Mouse (Mus musculus) ovary, postnatal 10 days (tissue): ENCODE measurements around the gene Gm10490.
A peak's percentile ranks its signal among the peaks of the same experiment; 100 is the strongest.
"Not testable (repeated sequence)": the region's sequence is repeated elsewhere in the genome, so short reads cannot be mapped to it uniquely, and the experiment has no call there.

ENCODE experiments used
- DNase-seq: peaks from one replicate; pipeline ENCODE4 v3.0.0; 2022; ENCODE audit warnings: low spot score

Gm10490 gene

DNA sequence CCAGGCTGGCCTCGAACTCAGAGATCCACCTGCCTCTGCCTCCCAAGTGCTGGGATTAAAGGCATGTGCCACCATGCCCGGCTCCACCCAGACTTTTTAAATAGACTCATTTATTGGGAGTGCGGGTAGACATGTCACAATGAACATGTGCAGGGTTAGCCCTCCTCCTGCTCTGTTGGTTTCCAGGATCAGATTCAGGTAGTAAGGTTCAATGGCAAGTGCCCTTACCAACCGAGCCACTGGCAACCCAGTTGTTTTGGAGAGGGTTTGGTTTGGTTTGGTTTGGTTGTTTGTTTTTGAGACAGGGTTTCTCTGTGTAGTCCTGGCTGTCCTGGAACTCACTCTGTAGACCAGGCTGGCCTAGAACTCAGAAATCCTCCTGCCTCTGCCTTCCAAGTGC is at the start of gene Gm10490:
TSS of gene Gm10490 (plus strand) at position 301 of the 400 bp plus-strand sequence.
- not testable (repeated sequence) for DNase-seq

GRCm38 (mm10) chrX:7863181-7863580 is 46.2 kb upstream of the Gm10490 start:
- no peak for DNase-seq

- no peak for DNase-seq
Observed at GRCm38 (mm10) chrX:7864551-7864950, 44.8 kb upstream of the Gm10490 start.

DNA sequence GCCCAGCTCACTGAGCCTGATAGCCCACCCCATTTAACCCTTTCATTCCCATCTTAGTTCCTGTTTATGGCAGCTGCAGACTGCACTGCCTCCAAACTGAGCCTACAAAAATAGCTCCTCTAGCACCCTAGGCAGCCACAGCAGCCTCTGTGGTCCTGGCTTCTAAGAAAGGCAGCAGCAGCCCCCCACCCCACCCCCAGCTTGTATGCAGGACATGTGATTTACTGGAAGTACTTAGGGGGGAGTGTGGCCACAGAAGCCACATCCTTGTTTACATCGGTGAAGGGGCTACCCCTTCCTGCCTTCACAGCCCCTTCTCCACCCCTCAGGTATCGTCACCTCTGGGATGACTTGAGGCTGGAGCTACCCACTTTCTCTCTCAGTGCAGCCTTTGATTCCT is 44.0 kb upstream of the Gm10490 start:
- no peak for DNase-seq

- DNase-seq, result no peak
Observed at GRCm38 (mm10) chrX:7865786-7866185, 43.6 kb upstream of the Gm10490 start.

DNA sequence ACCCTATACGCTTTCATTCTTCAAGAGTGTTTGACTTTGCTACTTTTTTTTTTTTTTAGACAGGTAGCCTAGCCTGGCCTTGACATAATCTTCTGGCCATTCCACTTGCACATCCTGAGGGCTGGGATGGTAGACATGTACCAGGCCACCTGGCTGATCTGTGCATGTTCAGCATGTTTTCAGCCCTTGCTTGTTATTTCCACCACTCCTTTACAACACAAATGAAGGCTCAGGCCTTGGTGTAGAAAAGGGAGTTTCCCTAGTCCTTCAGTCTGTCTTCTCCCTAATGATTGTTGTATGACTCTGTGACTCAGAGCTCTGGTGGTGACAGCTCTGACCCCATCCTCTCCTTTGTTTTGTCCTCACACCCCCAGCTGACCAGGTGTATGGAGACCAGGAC is 42.2 kb upstream of the Gm10490 start:
- no peak for DNase-seq

DNA sequence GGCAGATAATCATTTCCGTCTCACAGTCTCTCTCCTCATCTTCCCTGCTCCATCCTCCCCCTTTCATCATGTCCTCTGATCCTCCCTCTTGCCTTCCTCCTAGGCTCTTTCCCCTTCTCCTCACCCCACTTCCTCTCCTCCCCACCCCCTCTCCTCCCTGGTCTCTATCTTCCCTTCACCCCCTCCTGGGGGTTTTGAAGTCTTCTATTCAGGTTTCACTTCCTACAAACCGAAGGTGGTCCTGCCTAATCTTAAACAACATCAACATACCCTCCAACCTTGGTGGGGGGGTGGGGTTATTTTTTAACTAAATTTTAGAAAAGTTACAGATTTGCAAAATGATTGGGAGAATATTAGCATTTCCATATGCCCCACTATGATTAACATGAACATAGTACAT is 40.8 kb upstream of the Gm10490 start:
- DNase-seq, result no peak

GRCm38 (mm10) chrX:7869826-7870225 is 39.5 kb upstream of the Gm10490 start:
- no peak for DNase-seq

DNA sequence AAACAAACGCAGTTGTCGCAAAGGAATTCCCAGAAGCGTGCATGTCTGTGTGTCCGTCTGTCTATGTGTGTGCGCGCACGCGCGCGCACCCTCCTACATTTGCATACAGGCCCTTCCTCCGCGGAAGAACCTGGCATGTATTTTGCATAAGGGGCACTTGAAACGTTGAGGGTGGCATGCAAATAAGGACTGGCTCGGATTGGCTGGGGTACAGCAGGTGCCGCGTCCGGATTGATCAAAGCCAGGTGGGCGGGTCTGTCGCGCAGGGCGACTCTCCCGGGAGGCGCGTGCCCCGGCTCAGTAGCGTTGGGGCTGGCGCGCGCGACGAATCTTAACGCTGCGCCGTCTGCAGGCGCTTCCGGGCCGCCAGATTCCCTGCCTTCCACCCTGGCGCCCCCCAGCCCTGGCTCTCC is 31.3 kb upstream of the Gm10490 start, which contains the start of gene Pim2:
TSS of gene Pim2 (plus strand) at position 256 of the 413 bp plus-strand sequence.
- no peak for DNase-seq

DNA sequence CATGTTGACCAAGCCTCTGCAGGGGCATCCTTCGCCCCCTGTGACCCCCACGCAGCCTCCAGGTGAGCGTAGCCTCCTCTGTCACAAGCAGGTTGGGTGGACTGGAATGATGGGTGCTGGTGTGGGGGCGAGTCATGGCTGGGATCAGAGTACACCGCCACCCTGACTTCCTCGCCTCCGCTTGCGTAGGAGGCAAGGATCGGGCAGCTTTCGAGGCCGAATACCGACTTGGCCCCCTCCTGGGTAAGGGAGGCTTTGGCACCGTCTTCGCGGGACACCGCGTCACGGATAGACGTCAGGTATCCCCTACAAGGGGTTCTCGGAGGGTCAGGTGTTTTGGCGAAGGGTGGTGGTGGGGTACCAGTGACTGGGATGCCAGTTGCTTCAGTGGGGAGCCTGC is 30.8 kb upstream of the Gm10490 start:
- DNase-seq, result no peak

DNA sequence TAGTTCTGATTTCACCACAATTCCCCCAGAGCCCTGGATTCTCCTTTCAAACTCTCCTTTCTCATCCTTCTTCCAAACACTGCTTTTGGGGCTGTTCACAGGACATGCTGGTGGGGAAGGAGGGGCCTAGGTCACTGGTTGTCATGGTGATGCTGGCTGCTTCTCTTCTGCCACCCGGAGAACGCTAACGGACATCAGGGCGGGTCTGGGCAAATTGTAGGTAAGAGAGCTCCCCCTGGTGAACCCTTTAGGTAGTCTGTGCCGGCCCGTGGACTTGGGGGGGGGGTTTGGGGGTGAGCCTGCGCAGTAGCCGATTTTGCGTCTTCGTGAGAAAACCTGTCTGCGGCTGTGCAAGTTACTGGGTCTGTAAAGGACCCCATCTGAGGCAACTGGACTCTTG is 29.5 kb upstream of the Gm10490 start:
- DNase-seq, result no peak

DNA sequence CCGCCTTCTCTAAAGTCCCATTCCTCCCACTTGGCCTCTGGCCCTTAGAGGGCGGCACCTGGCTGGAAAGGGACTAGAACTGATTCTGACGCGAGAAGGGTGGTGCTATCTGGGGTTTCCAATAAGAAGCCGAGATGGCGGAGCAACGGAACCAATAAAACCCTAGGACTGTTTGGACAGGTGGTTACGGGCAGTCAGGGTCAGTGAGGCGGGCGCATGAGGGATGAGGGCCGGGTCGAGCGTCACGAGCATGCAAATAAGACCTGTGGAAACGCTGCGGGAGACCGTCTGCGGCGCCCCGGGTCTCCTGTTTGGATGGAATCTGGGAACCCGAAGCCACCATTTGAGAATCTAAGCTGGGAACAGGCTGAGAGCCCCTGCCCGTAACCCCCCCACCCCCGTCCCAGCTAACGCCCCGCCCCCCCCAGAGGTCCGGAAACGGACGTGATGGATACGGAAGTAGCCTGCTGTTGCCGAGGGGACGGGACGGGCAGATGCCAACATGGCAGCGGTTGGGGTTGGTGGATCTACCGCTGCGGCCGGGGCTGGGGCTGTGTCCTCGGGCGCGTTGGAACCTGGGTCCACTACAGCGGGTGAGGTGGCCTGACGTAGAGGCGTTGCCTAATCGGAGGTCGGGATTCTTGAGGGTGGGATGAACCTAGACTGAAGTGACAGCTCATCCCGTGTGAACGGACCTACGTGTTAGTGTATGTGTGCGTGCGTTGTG is 25.3 kb upstream of the Gm10490 start, which contains the start of gene Slc35a2:
TSS of gene Slc35a2 (plus strand) at position 188 of the 727 bp plus-strand sequence.
- peak; percentile 44 for DNase-seq

DNA sequence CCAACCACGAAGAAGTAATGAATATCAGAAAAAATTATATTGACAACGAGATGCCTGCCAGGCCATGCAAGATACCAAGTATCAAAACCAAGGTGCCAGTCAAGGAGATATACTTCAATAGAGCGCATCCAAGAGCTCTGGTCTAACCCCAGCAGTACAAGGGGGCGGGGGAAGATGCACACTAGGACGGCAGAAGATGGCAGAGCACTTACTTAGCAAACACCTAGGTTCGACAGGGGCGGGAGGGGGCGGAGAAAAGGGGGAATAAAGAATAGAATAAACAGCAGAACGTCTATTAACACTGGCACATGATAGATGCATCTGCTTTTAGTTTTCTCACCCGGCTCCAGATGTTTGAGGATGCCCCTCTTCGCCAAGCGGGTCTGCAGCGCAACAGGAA is 11.1 kb upstream of the Gm10490 start:
- DNase-seq, result no peak

GRCm38 (mm10) chrX:7898880-7899874 is 10.2 kb upstream of the Gm10490 start, which contains the start of the genes Pqbp1 and Timm17b:
Pqbp1 (minus strand) TSS chrX:7899269.
Timm17b (plus strand) TSS chrX:7899357.
- peak; percentile 54 for DNase-seq

GRCm38 (mm10) chrX:7904441-7904840 is 4.9 kb upstream of the Gm10490 start:
- no peak for DNase-seq

GRCm38 (mm10) chrX:7907735-7908134 is 1.6 kb upstream of the Gm10490 start, which contains the start of gene Gm10491:
Gm10491 (minus strand) TSS chrX:7907835.
- DNase-seq, result no peak

GRCm38 (mm10) chrX:7910473-7910872 is 1.1 kb downstream of the Gm10490 start:
- DNase-seq, result no peak

GRCm38 (mm10) chrX:7915669-7916068 is 6.3 kb downstream of the Gm10490 start:
- DNase-seq, result not testable (repeated sequence)

- DNase-seq, result not testable (repeated sequence)
Observed at GRCm38 (mm10) chrX:7917960-7918359, 8.6 kb downstream of the Gm10490 start.

DNA sequence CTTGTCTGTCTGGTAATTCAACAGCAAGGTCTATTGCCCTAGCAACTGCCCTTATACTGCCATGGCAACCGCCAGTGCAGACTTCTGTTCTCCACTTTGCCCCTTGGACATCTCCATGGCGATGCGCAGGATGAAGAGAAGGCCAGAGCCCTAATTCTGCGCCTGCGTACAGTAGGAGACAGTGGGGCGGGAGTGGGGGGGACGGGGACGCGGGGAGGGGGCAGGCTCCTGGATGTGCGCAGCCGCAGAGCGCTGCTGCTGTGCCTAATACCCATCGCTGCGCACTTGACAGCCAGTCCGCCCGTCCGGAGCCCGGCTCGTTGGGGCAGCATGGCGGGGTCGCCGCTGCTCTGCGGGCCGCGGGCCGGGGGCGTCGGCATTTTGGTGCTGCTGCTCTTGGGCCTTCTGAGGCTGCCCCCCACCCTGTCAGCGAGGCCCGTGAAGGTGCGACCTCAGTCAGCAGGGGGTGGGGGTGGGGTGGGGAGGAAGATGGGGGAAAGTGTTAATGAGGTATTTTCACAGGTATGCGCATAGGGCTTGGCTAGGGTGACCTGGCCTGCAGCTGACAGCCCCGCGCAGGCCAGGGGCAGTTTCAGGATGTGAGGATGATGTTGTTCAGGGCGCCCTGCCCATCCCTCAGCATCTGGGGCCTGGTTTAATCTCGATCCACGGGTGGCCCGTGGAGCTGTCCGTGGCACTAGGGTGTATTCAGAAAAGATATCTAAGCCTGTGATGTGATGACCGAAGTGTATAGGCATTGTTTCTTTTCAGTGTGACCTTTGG is 10.4 kb downstream of the Gm10490 start, which contains the start of gene Pcsk1n:
TSS of gene Pcsk1n (plus strand) at position 222 of the 783 bp plus-strand sequence.
- DNase-seq, result no peak

DNA sequence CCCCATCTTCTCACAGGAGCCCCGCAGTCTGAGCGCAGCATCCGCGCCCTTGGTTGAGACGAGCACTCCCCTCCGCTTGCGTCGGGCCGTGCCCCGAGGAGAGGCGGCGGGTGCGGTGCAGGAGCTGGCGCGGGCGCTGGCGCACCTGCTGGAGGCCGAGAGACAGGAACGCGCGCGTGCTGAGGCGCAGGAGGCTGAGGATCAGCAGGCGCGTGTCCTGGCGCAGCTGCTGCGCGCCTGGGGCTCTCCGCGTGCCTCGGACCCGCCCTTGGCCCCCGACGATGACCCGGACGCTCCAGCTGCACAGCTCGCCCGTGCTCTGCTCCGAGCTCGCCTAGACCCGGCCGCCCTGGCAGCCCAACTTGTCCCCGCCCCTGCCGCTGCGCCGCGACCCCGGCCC is 12.7 kb downstream of the Gm10490 start:
- no peak for DNase-seq

DNA sequence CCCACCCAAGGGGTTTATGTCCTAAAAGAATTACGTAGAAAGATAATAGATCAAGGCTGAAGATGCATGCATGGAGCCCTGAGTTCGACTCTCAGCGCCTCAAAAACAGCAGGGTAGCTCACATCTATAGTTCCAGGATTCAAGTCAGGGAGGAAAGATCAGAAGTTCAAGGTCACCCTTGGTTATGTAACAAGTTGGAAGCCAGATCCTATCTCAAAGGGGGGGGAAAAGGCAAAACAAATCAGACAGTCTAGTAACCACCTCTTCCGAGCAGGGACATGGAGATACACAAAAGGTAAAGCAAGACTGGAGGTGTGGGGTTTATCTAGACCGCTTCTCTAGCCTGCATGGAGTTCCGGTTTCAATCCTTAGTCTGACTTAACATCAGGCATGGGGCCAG is 16.9 kb downstream of the Gm10490 start:
- DNase-seq, result no peak
